Mouse (Mus musculus) right cerebral cortex, postnatal 14 days (tissue): ENCODE measurements around the gene Gm3435.
"Not testable (repeated sequence)": the region's sequence is repeated elsewhere in the genome, so short reads cannot be mapped to it uniquely, and the experiment has no call there.

ENCODE experiments used
- DNase-seq: peaks from one replicate; pipeline ENCODE4 v3.0.0; 2022

Gene Gm3435

GRCm38 (mm10) chr17:15041175-15041729, 31.3 kb downstream of the Gm3435 start, which contains the start of the genes Ermard, Tcte3 and Gm3448:
Ermard (plus strand) TSS chr17:15041208.
Tcte3 (minus strand) TSS chr17:15041488.
Gm3448 (minus strand) TSS chr17:15041537.
- DNase-seq, result not testable (repeated sequence)

- not testable (repeated sequence) for DNase-seq
Measured at GRCm38 (mm10) chr17:15050338-15050737, 40.4 kb downstream of the Gm3435 start.

GRCm38 (mm10) chr17:15052766-15053165, 42.8 kb downstream of the Gm3435 start:
- not testable (repeated sequence) for DNase-seq

- DNase-seq, result not testable (repeated sequence)
Measured at GRCm38 (mm10) chr17:15053183-15053828, 43.3 kb downstream of the Gm3435 start.

GRCm38 (mm10) chr17:15053829-15054200, 43.8 kb downstream of the Gm3435 start:
- not testable (repeated sequence) for DNase-seq

GRCm38 (mm10) chr17:15055925-15056324, 45.9 kb downstream of the Gm3435 start:
- no peak for DNase-seq

- DNase-seq, result no peak
Measured at GRCm38 (mm10) chr17:15058161-15058591, 48.2 kb downstream of the Gm3435 start.

- DNase-seq, result no peak
Measured at GRCm38 (mm10) chr17:15059646-15060045, 49.7 kb downstream of the Gm3435 start.

GRCm38 (mm10) chr17:15060356-15060755, 50.4 kb downstream of the Gm3435 start:
- DNase-seq, result no peak

GRCm38 (mm10) chr17:15065391-15066024, 55.5 kb downstream of the Gm3435 start:
- peak; percentile 45 for DNase-seq

GRCm38 (mm10) chr17:15066066-15066465, 56.1 kb downstream of the Gm3435 start:
- no peak for DNase-seq

GRCm38 (mm10) chr17:15066911-15067310, 56.9 kb downstream of the Gm3435 start:
- no peak for DNase-seq

- DNase-seq, result no peak
Measured at GRCm38 (mm10) chr17:15068040-15068792, 58.2 kb downstream of the Gm3435 start.

- DNase-seq, result no peak
Measured at GRCm38 (mm10) chr17:15069124-15069523, 59.1 kb downstream of the Gm3435 start.
